Mouse (Mus musculus): ENCODE measurements around the gene Ttpal. TPM values are rescaled to one million over a fixed set of nuclear protein-coding genes. Genes with fewer than 3 reads are reported as not detected.

The Ttpal gene
- 47.1 and 50.2 TPM in 2 replicates for polyA plus RNA-seq (2015; fragmentation: Nextera tagmentation; extraction: Ambion mirVana)

DNA sequence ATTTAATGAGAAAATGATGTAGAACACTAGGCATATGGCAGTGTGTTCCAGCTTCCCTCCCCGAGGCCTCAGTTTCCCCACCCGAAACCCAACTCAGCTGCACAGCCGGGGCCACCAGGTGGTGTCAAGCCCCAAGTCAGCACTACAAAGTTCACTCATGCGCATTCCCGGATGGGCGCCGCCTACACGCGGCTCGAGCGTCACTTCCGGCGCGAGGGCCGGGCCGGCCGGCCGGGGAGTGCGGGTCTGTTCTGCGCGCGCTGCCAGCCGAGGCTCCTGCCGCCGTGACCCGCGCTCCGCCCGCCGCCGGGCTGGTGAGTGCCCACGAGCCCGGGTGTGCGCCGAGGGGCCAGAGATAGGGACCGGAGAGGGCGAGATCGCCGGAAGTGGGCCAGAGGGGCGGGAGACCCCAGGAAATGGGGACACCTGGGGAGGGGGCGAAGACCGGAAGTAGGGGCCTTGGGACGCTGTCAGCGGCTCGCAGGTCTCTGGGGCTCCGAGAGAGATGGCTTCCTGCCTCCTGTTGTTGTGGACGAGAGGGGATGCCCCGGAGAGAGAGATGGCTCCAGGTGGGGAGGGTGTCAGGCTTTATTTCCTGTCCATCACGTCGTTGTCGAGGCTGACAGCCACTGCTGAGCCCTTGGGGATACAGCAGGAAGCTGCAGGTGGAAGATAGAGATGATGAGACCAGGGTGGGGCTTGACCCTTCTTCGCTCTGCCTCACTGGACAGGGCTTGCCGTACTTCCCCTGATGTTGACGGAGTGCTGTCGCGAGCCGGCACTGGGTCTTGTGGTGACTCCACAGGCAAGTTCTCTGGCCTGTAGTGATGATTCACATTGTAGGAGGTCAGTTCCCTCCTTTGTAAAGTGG, at the start of gene Ttpal:
Gene Ttpal, plus strand, starts transcription at position 214 of the 871 bp plus-strand sequence.
- H3K36me3 ChIP-seq (replicated peaks): no peaks in the 10 kb centered on the region
- peak; percentile 96 for ATAC-seq (replicated peaks)
- H3K27ac ChIP-seq: peak within 1 kb of the TSS; percentile 95
- H3K9me3 ChIP-seq: no peaks in the 10 kb centered on the region
- H3K9ac ChIP-seq: peak within 1 kb of the TSS; percentile 88
- WGBS: 1% methylated on average over 56 of the region's 57 CpGs
- peaks cover 16% of the 10 kb centered on the region for H3K4me1 ChIP-seq
- H3K27me3 ChIP-seq (replicated peaks): no peaks in the 10 kb centered on the region
- peak within 1 kb of the TSS; percentile 63 for H3K4me3 ChIP-seq
- peak within 1 kb of the TSS; percentile 86 for H3K4me2 ChIP-seq

DNA sequence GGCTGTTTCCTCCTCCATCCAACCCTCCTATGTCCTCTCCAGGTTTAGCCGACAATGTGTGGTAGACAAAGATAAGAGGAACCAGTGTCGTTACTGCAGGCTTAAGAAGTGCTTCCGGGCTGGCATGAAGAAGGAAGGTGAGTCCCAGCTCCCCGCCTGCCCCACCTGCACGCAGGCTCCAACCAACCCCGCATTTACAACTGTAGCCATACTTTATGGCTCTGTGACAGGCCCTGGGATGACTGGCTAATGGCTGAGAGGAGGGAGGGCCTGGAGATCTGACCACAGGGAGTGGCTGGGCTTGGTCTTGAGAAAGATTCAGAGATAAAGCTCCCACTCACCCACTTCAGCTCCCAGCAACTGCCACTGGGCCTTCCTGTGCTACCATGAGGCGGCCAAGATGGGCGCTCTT, 49.6 kb upstream of the Ttpal start:
- Histone ChIP-seq H3K36me3 (replicated peaks) (no peaks in the 10 kb centered on the region), H3K4me3 (no peak overlapping the region), H3K9ac (no peak overlapping the region), H3K9me3 (no peaks in the 10 kb centered on the region), H3K27me3 (replicated peaks) (no peaks in the 10 kb centered on the region), H3K27ac (no peak overlapping the region), H3K4me2 (no peak overlapping the region), H3K4me1 (no peaks in the 10 kb centered on the region)
- no peak for ATAC-seq (replicated peaks)
- 85% methylated on average over 8 of the region's 8 CpGs for WGBS

DNA sequence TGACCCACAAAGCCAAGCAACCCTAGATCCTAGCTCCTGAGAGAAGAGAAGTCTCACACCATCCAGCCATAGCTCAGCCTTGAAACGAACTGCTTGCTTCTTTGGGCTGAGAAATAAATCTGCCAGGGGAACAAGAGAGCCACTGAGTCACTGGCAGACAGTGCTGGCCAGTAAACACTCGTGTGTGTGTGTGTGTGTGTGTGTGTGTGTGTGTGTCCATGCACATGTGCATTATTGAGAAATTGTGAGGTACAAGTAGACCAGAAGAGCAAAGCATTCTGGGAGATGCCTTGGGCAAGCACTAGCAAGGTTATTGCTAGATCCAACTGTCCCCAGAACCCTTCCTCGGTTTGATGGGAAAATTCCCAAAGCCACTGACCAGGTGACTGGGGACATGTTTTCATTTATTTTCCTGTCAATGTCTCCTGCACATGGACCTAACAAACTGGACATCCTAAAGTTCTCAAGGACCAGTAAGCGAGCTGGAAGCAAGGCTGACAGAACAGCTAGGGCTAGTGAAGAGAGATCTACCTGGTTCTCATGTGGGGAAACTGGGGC, 47.6 kb upstream of the Ttpal start:
- 73% methylated on average over 4 of the region's 4 CpGs for WGBS
- H3K27ac ChIP-seq: no peak overlapping the region
- H3K27me3 ChIP-seq (replicated peaks): no peaks in the 10 kb centered on the region

DNA sequence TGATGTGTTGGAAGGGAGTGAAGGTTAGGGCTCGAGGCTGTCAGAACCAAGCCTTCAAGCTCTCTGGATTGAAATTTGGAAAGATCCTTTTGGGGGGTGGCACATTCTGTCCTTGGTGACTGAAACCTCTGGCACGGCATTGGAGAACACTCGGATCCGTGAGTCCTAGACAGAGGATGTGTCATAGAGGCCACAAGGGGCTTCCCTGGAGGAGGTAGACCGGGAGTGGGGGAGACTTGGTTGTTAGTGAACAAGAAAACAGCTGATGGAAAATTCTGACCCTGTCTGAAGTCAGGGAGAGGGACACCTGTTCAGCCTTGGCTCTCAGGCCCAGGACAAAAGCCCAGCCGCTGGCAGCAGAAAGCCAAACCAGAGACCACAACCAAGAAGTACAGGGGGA, 47.1 kb upstream of the Ttpal start:
- no peak for ATAC-seq (replicated peaks)
- no peaks in the 10 kb centered on the region for H3K4me1 ChIP-seq
- H3K9ac ChIP-seq: no peak overlapping the region
- no peaks in the 10 kb centered on the region for H3K9me3 ChIP-seq
- no peaks in the 10 kb centered on the region for H3K36me3 ChIP-seq (replicated peaks)
- no peak overlapping the region for H3K27ac ChIP-seq
- no peak overlapping the region for H3K4me2 ChIP-seq
- no peak overlapping the region for H3K4me3 ChIP-seq
- no peaks in the 10 kb centered on the region for H3K27me3 ChIP-seq (replicated peaks)
- WGBS: 87% methylated on average over 6 of the region's 6 CpGs

More for the DNA sequence above, 47.6 kb upstream of the Ttpal start:
- ATAC-seq (replicated peaks): no peak
- H3K36me3 ChIP-seq (replicated peaks): no peaks in the 10 kb centered on the region
- no peak overlapping the region for H3K4me2 ChIP-seq
- H3K9ac ChIP-seq: no peak overlapping the region
- no peaks in the 10 kb centered on the region for H3K4me1 ChIP-seq
- H3K4me3 ChIP-seq: no peak overlapping the region
- no peaks in the 10 kb centered on the region for H3K9me3 ChIP-seq

DNA sequence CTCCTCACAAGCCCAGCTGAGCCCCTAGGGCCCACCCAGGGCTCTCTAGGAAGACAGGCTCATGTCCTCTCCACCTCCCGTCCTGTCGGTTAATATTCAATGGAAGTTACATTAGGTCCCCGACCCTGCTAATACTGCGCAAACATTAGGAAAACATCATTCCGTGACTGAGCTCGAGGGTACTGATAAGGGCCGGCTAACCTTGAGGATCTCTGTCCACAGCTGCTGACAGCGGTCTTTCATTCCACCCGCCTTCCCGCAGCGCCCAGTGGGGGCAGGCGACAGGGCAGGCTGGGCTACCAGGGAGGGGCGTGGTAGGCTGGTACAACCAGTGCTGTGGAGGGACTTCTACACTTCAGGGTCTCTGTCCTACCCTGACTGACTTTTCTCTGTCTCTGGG, 46.7 kb upstream of the Ttpal start:
- no peaks in the 10 kb centered on the region for H3K27me3 ChIP-seq (replicated peaks)
- ATAC-seq (replicated peaks): no peak
- no peak overlapping the region for H3K4me3 ChIP-seq
- no peaks in the 10 kb centered on the region for H3K4me1 ChIP-seq
- H3K4me2 ChIP-seq: no peak overlapping the region
- H3K36me3 ChIP-seq (replicated peaks): no peaks in the 10 kb centered on the region
- no peaks in the 10 kb centered on the region for H3K9me3 ChIP-seq
- H3K27ac ChIP-seq: no peak overlapping the region
- WGBS: 79% methylated on average over 13 of the region's 13 CpGs
- H3K9ac ChIP-seq: no peak overlapping the region

DNA sequence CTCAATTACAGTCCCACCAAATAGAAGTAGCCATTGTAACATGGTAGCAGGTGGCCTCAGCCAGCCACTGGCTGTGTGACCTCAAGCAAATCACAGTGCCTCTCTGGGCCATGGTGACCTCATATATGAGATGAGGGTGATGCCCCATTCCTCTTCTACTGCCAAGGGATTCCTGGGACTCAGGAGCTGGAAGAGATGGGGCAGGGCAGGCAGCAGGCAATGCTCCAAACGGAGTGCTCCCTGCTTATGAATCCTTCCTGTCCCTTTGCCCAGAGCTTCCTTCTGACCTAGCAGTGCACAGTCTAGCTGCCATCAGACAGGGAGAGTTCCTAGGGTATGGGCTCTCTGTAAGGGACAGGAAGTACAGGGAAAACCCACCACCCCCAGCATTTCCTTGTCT, 43.6 kb upstream of the Ttpal start:
- WGBS: 86% methylated on average over 1 of the region's 1 CpGs
- Histone ChIP-seq H3K4me3 (no peak overlapping the region), H3K4me1 (no peaks in the 10 kb centered on the region), H3K27ac (no peak overlapping the region), H3K9me3 (no peaks in the 10 kb centered on the region), H3K36me3 (replicated peaks) (no peaks in the 10 kb centered on the region), H3K9ac (no peak overlapping the region), H3K27me3 (replicated peaks) (no peaks in the 10 kb centered on the region), H3K4me2 (no peak overlapping the region)
- ATAC-seq (replicated peaks): no peak

DNA sequence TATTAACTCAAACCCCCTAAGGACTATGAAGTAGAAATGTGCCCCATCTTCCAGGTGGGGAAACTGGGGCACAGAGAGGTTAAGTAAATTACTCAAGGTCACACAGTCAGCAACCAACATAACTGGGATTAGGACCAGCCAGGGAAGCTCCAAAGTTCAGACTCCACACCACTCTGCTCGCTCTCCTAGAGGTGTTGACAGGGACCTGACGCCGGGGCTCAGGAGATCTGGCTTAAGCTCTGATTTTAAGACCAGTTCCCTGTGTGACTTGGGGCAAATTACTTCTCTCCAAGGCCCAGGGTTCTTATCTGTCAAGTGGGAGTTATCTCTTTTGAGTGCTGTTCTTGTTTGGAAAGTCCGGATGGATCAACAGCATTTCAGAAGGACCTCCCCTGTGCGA, 42.9 kb upstream of the Ttpal start:
- Histone ChIP-seq H3K27ac (no peak overlapping the region), H3K9ac (no peak overlapping the region), H3K36me3 (replicated peaks) (no peaks in the 10 kb centered on the region), H3K9me3 (no peaks in the 10 kb centered on the region), H3K4me1 (no peaks in the 10 kb centered on the region), H3K4me2 (no peak overlapping the region), H3K4me3 (no peak overlapping the region), H3K27me3 (replicated peaks) (no peaks in the 10 kb centered on the region)
- 81% methylated on average over 5 of the region's 5 CpGs for WGBS
- no peak for ATAC-seq (replicated peaks)

DNA sequence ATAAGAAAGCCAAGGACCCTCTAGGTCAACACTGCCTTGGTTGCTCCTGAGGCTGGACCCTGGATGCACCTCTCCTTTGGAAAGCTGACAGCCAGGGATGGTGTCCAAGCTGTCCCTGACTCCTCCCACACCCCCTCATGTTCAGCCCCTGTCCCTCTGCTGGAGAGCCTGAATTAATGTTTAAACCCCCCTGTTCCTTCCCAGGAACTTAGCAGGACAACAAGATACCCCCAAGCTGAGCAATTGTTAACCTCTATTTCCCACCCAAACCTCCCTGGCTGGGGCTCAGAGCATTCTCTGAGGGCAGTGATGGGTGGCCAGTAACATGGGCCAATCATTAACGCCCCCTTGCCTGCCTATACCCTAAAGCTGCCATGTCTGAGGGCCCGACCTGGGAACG, 41.9 kb upstream of the Ttpal start:
- Histone ChIP-seq H3K36me3 (replicated peaks) (no peaks in the 10 kb centered on the region), H3K4me1 (no peaks in the 10 kb centered on the region), H3K27ac (no peak overlapping the region), H3K4me3 (no peak overlapping the region), H3K9me3 (no peaks in the 10 kb centered on the region), H3K27me3 (replicated peaks) (no peaks in the 10 kb centered on the region), H3K9ac (no peak overlapping the region), H3K4me2 (no peak overlapping the region)
- 76% methylated on average over 3 of the region's 3 CpGs for WGBS
- ATAC-seq (replicated peaks): no peak

DNA sequence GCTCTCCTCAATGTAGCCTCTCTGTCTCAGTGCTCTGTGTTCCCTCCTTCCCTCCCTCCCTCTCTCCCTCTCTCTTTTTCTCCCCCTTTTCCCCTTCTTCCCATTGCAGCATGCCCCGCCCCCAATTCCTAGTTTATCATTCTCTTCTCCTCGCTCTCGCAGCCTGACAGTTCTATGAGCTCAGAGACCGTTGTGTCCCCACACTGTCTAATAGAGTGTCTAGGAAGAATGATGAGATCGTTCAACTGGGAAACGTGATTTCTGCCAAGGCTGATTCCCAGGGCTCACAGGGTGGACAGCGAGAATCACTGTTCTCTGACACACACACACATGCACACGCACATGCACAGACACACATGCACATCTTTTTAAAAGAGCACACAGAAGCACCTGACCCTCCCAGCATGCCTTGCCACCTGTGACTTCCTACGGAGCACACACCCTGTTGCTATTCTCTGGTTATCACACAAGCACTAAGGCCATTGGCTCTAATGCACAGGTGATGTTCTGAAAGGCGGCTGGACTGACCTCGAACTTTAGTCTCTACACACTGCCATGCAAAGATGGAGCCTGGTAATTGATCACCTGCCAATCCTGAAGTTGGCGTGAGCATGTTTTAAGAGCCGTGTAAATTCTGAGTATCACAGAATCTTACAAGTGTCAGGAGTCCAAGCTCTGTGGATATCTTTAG, 40.7 kb upstream of the Ttpal start:
- H3K9ac ChIP-seq: no peak overlapping the region
- H3K9me3 ChIP-seq: no peaks in the 10 kb centered on the region
- H3K4me3 ChIP-seq: no peak overlapping the region
- H3K27me3 ChIP-seq (replicated peaks): no peaks in the 10 kb centered on the region
- no peaks in the 10 kb centered on the region for H3K36me3 ChIP-seq (replicated peaks)
- ATAC-seq (replicated peaks): no peak
- no peaks in the 10 kb centered on the region for H3K4me1 ChIP-seq
- no peak overlapping the region for H3K27ac ChIP-seq
- 77% methylated on average over 13 of the region's 13 CpGs for WGBS
- no peak overlapping the region for H3K4me2 ChIP-seq

DNA sequence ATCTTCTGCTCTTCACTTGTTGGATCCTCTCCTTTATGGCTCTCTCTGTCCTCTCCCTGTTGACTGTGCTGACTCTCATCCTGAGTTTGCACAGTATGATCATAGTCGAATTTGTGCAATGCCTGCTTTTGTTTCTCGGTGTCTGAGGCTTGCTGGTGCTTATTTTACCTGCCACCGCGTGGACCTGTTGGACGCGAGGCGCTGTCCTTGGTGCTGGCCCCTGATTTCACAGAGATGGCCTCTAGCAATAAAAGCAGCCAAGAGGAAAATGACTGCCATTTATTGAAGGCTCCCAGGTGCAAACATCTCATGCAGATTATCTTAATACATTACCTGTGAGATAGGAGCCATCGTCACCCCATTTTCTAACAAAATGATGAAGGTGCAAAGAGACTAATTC, 37.5 kb upstream of the Ttpal start:
- WGBS: 38% methylated on average over 8 of the region's 8 CpGs
- H3K4me2 ChIP-seq: no peak overlapping the region
- no peaks in the 10 kb centered on the region for H3K27me3 ChIP-seq (replicated peaks)
- H3K4me3 ChIP-seq: no peak overlapping the region
- H3K9me3 ChIP-seq: no peaks in the 10 kb centered on the region
- no peak for ATAC-seq (replicated peaks)
- H3K36me3 ChIP-seq (replicated peaks): no peaks in the 10 kb centered on the region
- H3K4me1 ChIP-seq: no peaks in the 10 kb centered on the region
- H3K9ac ChIP-seq: no peak overlapping the region
- H3K27ac ChIP-seq: no peak overlapping the region

DNA sequence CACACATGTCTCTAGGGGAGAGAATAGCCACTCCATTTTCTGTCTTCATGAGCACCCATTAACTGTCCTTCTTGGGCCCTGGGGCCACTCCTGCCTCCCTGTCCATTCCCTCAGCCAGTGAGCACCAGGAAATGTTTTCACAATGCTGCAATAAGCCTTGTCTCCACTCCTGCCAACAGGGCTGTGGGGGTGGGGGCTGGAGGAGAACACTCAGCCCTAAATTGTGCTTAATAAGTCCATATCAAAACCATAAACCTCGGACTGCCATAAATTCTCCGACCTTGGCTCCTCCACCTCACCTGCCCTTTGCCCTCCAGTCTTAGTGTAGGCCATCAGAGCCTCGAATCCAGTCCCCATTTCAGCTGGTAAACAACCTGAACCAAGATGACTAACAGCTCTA, 27.8 kb upstream of the Ttpal start:
- H3K27me3 ChIP-seq (replicated peaks): no peaks in the 10 kb centered on the region
- WGBS: 88% methylated on average over 3 of the region's 3 CpGs
- no peak overlapping the region for H3K9ac ChIP-seq
- H3K27ac ChIP-seq: no peak overlapping the region
- no peak for ATAC-seq (replicated peaks)
- H3K36me3 ChIP-seq (replicated peaks): no peaks in the 10 kb centered on the region
- no peak overlapping the region for H3K4me3 ChIP-seq
- H3K4me1 ChIP-seq: no peaks in the 10 kb centered on the region
- no peaks in the 10 kb centered on the region for H3K9me3 ChIP-seq
- no peak overlapping the region for H3K4me2 ChIP-seq

DNA sequence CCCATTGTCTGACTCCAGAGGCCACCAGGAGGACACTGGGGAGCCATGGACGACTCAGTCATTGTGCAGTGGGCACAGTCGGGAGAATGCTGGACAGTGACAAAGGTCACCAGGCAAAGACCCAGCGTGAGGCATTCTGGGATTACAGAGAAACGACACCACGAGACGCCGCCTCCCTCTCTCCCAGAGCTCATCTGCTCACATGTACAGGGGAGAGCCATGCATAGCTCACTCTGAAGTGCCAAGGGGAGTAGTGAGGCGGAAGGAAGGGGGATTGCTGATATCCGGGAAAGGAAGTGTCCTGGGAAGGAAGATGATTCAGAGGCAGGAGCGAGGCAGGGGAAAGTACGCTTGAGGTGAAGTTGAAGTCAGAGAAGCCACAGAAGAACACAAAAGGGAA, 26.9 kb upstream of the Ttpal start:
- Histone ChIP-seq H3K9me3 (no peaks in the 10 kb centered on the region), H3K4me3 (no peak overlapping the region), H3K9ac (no peak overlapping the region), H3K27me3 (replicated peaks) (no peaks in the 10 kb centered on the region), H3K4me2 (no peak overlapping the region), H3K4me1 (no peaks in the 10 kb centered on the region), H3K27ac (no peak overlapping the region), H3K36me3 (replicated peaks) (no peaks in the 10 kb centered on the region)
- ATAC-seq (replicated peaks): no peak
- WGBS: 50% methylated on average over 11 of the region's 11 CpGs

All from midbrain, embryonic 15.5 days (tissue).